Mouse (Mus musculus) embryo, embryonic 10 days (tissue): ENCODE results near the gene Nfkbid.
"Not testable (repeated sequence)": the region's sequence is repeated elsewhere in the genome, so short reads cannot be mapped to it uniquely, and the experiment has no call there.

Source experiments
- DNase-seq: peaks from one replicate; pipeline ENCODE4 v3.0.0-alpha.2; 2015; ENCODE audit warnings: low spot score

Gene Nfkbid

GRCm38 (mm10) chr7:30464816-30465300 lies 43.3 kb downstream of the Nfkbid start:
- no peak for DNase-seq

- DNase-seq, result peak; percentile 56
Measured at GRCm38 (mm10) chr7:30472411-30472810, 50.9 kb downstream of the Nfkbid start.

- DNase-seq, result no peak
Measured at GRCm38 (mm10) chr7:30474999-30475398, 53.5 kb downstream of the Nfkbid start.

GRCm38 (mm10) chr7:30476136-30476535 lies 54.6 kb downstream of the Nfkbid start:
- not testable (repeated sequence) for DNase-seq

- DNase-seq, result peak; percentile 32
Measured at GRCm38 (mm10) chr7:30477415-30478381, 56.2 kb downstream of the Nfkbid start.
